Mouse (Mus musculus) intestine, embryonic 16.5 days (tissue): ENCODE results near the gene Lce1j. TPM values are rescaled to one million over a fixed set of nuclear protein-coding genes. Genes with fewer than 3 reads are reported as not detected.

Experiments used
- ATAC-seq: fragments of 200-750 bp; cut with Nextera tagmentation; 2 replicates; pipeline ENCODE4 v1.8.0; 2017; ENCODE audit warnings: moderate TSS enrichment, moderate library complexity
- H3K27ac ChIP-seq: fragments of 300-500 bp; sonication (generic); 2 replicates; pipeline ENCODE4 v1.5.1; 2014; ENCODE audit warnings: mild to moderate bottlenecking, low read length
- H3K27me3 ChIP-seq: fragments of 300-500 bp; sonication (generic); replicated peaks from 2 replicates; pipeline ENCODE4 v1.6.1; 2014; ENCODE audit warnings: low read length, control low read depth, mixed read lengths; ENCODE audit not compliant: control insufficient read depth, insufficient read depth
- H3K36me3 ChIP-seq: fragments of 300-500 bp; sonication (generic); 2 replicates; pipeline ENCODE4 v1.6.1; 2014; ENCODE audit warnings: low read length, control low read depth; ENCODE audit not compliant: control insufficient read depth, insufficient read depth
- H3K4me1 ChIP-seq: fragments of 300-500 bp; sonication (generic); 2 replicates; pipeline ENCODE4 v1.6.1; 2014; ENCODE audit warnings: low read length, control low read depth, mixed read lengths; ENCODE audit not compliant: control insufficient read depth, insufficient read depth
- H3K4me2 ChIP-seq: fragments of 300-500 bp; sonication (generic); 2 replicates; pipeline ENCODE4 v1.6.1; 2014; ENCODE audit warnings: low read depth, low read length, control low read depth
- H3K4me3 ChIP-seq: fragments of 300-500 bp; sonication (generic); 2 replicates; pipeline ENCODE4 v1.5.1; 2014; ENCODE audit warnings: mild to moderate bottlenecking, low read length
- H3K9ac ChIP-seq: fragments of 300-500 bp; sonication (generic); 2 replicates; pipeline ENCODE4 v1.6.1; 2014; ENCODE audit warnings: low read depth, low read length
- H3K9me3 ChIP-seq: fragments of 300-500 bp; sonication (generic); 2 replicates; pipeline ENCODE4 v1.6.1; 2016; ENCODE audit warnings: low read length, control low read depth; ENCODE audit not compliant: control insufficient read depth
- WGBS: fragments of 180-500 bp; shearing (Covaris S2); extraction: QIAGEN DNeasy Blood & Tissue Kit; methylation state at CpG from one replicate; pipeline ENCODE4 v1.1.7; 2014; 5-methylcytosine and 5-hydroxymethylcytosine counted together
- polyA plus RNA-seq: library from polyadenylated mRNA; unstranded; fragments of >200 nt; fragmentation: Nextera tagmentation; extraction: Ambion mirVana; gene quantifications from 2 replicates; pipeline ENCODE4 v1.2.1, GENCODE M21; 2015

Lce1j gene
- polyA plus RNA-seq, 1 experiment from 2014 or later = not detected

DNA sequence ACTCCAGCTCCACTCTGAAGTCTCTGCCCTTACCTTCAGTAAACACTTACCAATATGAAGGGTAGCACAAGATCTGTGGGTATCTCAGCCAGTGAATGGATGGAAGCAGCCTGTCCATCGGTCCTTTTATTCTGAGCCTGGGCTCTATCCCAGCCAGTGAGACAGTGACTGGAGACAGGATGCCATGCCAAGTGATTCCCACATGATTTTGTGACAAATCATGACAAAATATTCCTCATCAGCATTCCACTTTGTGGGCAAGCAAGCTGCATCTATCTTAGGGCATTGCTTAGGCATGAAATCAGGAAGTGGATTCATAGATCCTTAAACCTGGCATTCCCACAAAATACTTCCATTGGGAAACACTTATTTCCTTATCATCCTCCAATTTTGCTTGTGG lies 38.1 kb downstream of the Lce1j start, which contains the start of gene Lce1g:
TSS of gene Lce1g (minus strand) at position 101 of the 400 bp plus-strand sequence.
- Histone ChIP-seq H3K4me1 (no peaks in the 10 kb centered on the region), H3K9ac (no peak within 1 kb of the TSS), H3K36me3 (no peaks in the 10 kb centered on the region), H3K4me2 (no peak within 1 kb of the TSS), H3K27ac (no peak within 1 kb of the TSS), H3K4me3 (no peak within 1 kb of the TSS), H3K27me3 (no peaks in the 10 kb centered on the region), H3K9me3 (no peaks in the 10 kb centered on the region)
- WGBS = 85% methylated on average over 1 of the region's 1 CpGs
- no peak for ATAC-seq

DNA sequence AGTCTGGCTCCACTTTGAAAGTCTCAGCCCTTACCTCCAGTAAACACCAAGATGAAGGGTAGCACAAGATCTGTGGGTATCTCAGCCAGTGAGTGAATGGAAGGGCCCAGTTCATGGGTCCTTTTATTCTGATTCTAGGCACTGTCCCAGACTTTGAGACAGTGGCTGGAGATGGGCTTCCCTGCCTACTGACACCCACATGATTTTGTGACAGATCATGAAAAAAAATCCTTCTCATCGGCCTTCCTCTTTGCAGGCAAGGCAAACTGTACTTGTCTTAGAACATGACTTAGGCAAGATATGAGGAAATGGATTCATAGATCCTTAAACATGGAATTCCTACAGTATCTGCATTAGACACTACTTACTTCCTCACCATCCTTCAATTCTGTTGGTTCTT lies 51.3 kb downstream of the Lce1j start, which contains the start of gene Gm38119:
TSS of gene Gm38119 (minus strand) at position 101 of the 400 bp plus-strand sequence.
- 90% methylated on average over 1 of the region's 1 CpGs for WGBS
- Histone ChIP-seq H3K4me1 (no peaks in the 10 kb centered on the region), H3K9ac (no peak within 1 kb of the TSS), H3K4me2 (no peak within 1 kb of the TSS), H3K4me3 (no peak within 1 kb of the TSS), H3K9me3 (no peaks in the 10 kb centered on the region), H3K36me3 (no peaks in the 10 kb centered on the region), H3K27ac (no peak within 1 kb of the TSS), H3K27me3 (no peaks in the 10 kb centered on the region)
- no peak for ATAC-seq

Other genes starting within 250 kb of the Lce1j start
- 0.13 TPM in 1 of 2 replicates, not detected in the other for gene Ivl, start 216.8 kb downstream of the Lce1j start, polyA plus RNA-seq
- 10.9 and 18.8 TPM in 2 replicates for gene Smcp, start 201.5 kb downstream of the Lce1j start, polyA plus RNA-seq
- not detected in 2 replicates for gene 2210017I01Rik, start 183.0 kb downstream of the Lce1j start, polyA plus RNA-seq
- gene Lce6a, start 168.9 kb downstream of the Lce1j start, polyA plus RNA-seq = not detected in 2 replicates
- not detected in 2 replicates for gene Lce1a1, start 142.2 kb downstream of the Lce1j start, polyA plus RNA-seq
- not detected in 2 replicates for gene Lce1b, start 133.6 kb downstream of the Lce1j start, polyA plus RNA-seq
- not detected in 2 replicates for gene Lce1a2, start 120.2 kb downstream of the Lce1j start, polyA plus RNA-seq
- not detected in 2 replicates for gene Lce1c, start 111.3 kb downstream of the Lce1j start, polyA plus RNA-seq
- not detected in 2 replicates for gene Lce1d, start 103.3 kb downstream of the Lce1j start, polyA plus RNA-seq
- gene Lce1e, start 81.4 kb downstream of the Lce1j start, polyA plus RNA-seq = not detected in 2 replicates
- not detected in 2 replicates for gene Lce1f, start 70.2 kb downstream of the Lce1j start, polyA plus RNA-seq
- not detected in 2 replicates for gene Gm38119, start 51.4 kb downstream of the Lce1j start, polyA plus RNA-seq
- not detected in 2 replicates for gene Lce1g, start 38.2 kb downstream of the Lce1j start, polyA plus RNA-seq
- not detected in 2 replicates for gene Lce1h, start 25.4 kb downstream of the Lce1j start, polyA plus RNA-seq
- gene Lce1i, start 11.6 kb downstream of the Lce1j start, polyA plus RNA-seq = not detected in 2 replicates
- not detected in 2 replicates for gene Lce1k, start 17.4 kb upstream of the Lce1j start, polyA plus RNA-seq
- not detected in 2 replicates for gene Kprp, start 36.7 kb upstream of the Lce1j start, polyA plus RNA-seq
- gene Lce1l, start 60.8 kb upstream of the Lce1j start, polyA plus RNA-seq = not detected in 2 replicates
- not detected in 2 replicates for gene 2310050C09Rik, start 79.7 kb upstream of the Lce1j start, polyA plus RNA-seq
- not detected in 2 replicates for gene Lce3a, start 135.7 kb upstream of the Lce1j start, polyA plus RNA-seq
- gene Lce3b, start 142.5 kb upstream of the Lce1j start, polyA plus RNA-seq = not detected in 2 replicates
- gene Lce3c, start 154.0 kb upstream of the Lce1j start, polyA plus RNA-seq = not detected in 2 replicates
- not detected in 2 replicates for gene Lce3d, start 166.9 kb upstream of the Lce1j start, polyA plus RNA-seq
- gene Lce3e, start 176.5 kb upstream of the Lce1j start, polyA plus RNA-seq = not detected in 2 replicates
- not detected in 2 replicates for gene Lce3f, start 201.7 kb upstream of the Lce1j start, polyA plus RNA-seq
- gene Crct1, start 225.2 kb upstream of the Lce1j start, polyA plus RNA-seq = not detected in 2 replicates
- gene Lce1m, start 228.5 kb upstream of the Lce1j start, polyA plus RNA-seq = not detected in 2 replicates